Mouse (Mus musculus): Measurements from ENCODE around the gene Zfp239.

DNA sequence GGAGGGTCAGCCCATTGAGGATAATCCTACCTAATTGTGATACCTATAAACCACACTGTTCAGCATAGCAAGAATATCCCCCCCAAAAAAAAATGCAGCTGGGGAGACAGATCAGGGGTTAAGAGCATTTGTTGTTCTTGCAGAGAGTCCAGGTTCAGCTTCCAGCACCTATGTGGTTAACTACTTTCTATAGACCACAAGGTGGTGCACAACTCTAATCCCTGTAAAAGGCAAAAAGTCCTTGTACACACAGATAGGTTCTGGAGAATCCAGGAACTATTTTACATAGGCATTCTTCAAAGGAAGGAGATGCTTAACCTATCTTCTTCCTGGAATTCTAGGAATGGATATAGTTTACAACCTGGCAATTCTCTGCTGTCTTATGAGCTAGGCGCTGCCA, 3.9 kb upstream of the Zfp239 start:
- TF ChIP-seq CTCF (IDR thresholded peaks at IDR 0.05; ENCODE audit: extremely low read depth, insufficient read length, insufficient replicate concordance, low read depth, low read length) (no peak), POLR2A (IDR thresholded peaks at IDR 0.05; ENCODE audit: low read depth, low read length) (no peak)

Data from small intestine, adult 2 months (tissue).